Mouse (Mus musculus): ENCODE data around the gene Chn1. TPM values are rescaled to one million over a fixed set of nuclear protein-coding genes. Genes with fewer than 3 reads are reported as not detected.
"Not testable (repeated sequence)": the region's sequence is repeated elsewhere in the genome, so short reads cannot be mapped to it uniquely, and the experiment has no call there.

The Chn1 gene
- 84.0 and 86.7 TPM in 2 replicates for polyA plus RNA-seq (2014; fragmentation: Nextera tagmentation; extraction: Ambion mirVana)

DNA sequence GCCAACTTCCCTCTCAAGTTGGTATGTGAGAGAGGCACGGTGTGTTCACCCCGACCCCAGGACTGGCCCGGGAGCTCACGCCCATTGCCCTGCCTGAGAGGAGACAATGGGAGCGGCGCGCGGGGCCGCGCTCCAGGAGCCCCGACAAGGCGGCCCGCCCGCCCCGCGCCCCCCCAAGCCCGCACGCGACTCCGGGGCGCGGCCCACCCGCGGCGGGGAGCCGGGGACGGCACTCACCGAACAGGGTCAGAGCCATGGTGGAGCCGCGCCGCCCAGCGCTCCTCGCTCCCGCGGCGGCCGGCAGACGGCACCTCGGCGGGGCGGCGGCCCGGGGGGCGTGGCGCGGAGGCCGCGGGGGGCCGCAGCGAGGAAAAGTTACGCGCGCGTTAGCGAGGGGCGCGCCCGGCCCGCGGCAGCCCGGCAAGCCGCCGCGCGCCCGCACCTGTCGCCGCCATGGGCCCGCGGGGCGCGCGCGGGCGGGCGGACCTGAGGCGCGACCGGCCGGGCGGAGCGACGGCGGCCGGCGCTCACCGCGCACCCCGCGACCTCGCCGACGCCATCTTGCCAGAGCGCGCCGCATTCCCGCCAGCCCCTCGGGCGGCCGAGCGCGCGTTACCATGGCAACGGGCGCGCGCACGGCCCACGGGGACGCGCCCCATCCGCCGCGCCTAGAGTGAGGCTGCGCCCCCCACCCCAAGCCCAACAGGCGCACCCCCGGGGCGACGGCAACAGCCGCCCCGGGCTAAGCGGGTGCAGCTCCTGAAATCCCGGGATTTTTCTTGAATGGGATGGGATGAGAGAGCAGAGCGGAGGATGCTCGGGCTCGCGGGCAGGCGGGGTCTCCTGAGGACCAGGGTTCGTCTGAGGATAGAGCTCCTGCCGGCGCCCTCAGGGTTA lies at the start of gene Chn1:
Gene Chn1, minus strand, starts transcription at position 561 of the 897 bp plus-strand sequence.
- H3K4me3 ChIP-seq (ENCODE audit: low read depth, low read length): peak within 1 kb of the TSS; percentile 93
- ATAC-seq (ENCODE audit: low FRiP score): peak; percentile 96
- H3K27ac ChIP-seq (ENCODE audit: low read depth, low read length): peak within 1 kb of the TSS; percentile 78
- H3K36me3 ChIP-seq (ENCODE audit: control insufficient read depth, insufficient read depth, low read length): no peaks in the 10 kb centered on the region
- H3K9me3 ChIP-seq (ENCODE audit: control insufficient read depth, low read length): no peaks in the 10 kb centered on the region
- H3K4me2 ChIP-seq: peak within 1 kb of the TSS; percentile 57
- H3K27me3 ChIP-seq (ENCODE audit: control insufficient read depth, insufficient read depth, low read length): no peaks in the 10 kb centered on the region
- peak within 1 kb of the TSS; percentile 93 for H3K9ac ChIP-seq (ENCODE audit: low read length)
- DNase-seq (ENCODE audit: low spot score, missing footprints): peak; percentile 99
- H3K4me1 ChIP-seq (ENCODE audit: control insufficient read depth, insufficient read depth, low read length): peaks cover 13% of the 10 kb centered on the region; the same call in 1 of the 2 replicates
- under 1% methylated on average over 89 of the region's 131 CpGs for WGBS

DNA sequence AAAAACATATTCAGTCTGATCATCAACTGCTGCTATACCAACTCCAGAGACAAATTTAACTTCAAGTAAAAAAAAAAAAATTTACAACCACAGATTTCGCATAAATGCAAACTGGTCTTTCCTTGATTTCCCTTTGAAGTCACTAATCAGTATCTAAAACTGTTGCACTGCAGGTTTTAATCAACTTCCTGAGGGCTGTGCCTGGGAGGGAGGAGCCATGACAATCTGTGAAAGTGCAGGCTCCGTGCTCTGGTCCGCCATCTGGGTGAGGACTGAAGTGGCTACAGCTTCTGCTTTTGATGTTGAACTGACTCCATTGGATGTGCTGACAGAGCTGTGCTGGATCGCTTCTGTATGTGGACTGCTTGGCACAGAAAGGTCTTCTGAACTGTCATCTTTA lies 43.6 kb upstream of the Chn1 start:
- no peaks in the 10 kb centered on the region; the same call in 1 of the 2 replicates for H3K36me3 ChIP-seq (ENCODE audit: control insufficient read depth, insufficient read depth, low read length)
- no peak overlapping the region for H3K4me3 ChIP-seq (ENCODE audit: low read depth, low read length)
- no peaks in the 10 kb centered on the region for H3K9me3 ChIP-seq (ENCODE audit: control insufficient read depth, low read length)
- H3K27me3 ChIP-seq (ENCODE audit: control insufficient read depth, insufficient read depth, low read length): no peaks in the 10 kb centered on the region
- no peak overlapping the region for H3K4me2 ChIP-seq
- H3K9ac ChIP-seq (ENCODE audit: low read length): no peak overlapping the region
- no peak for ATAC-seq (ENCODE audit: low FRiP score)
- no peak overlapping the region for H3K27ac ChIP-seq (ENCODE audit: low read depth, low read length)
- no peak for DNase-seq (ENCODE audit: low spot score, missing footprints)
- WGBS: 92% methylated on average over 4 of the region's 4 CpGs
- no peaks in the 10 kb centered on the region for H3K4me1 ChIP-seq (ENCODE audit: control insufficient read depth, insufficient read depth, low read length)

DNA sequence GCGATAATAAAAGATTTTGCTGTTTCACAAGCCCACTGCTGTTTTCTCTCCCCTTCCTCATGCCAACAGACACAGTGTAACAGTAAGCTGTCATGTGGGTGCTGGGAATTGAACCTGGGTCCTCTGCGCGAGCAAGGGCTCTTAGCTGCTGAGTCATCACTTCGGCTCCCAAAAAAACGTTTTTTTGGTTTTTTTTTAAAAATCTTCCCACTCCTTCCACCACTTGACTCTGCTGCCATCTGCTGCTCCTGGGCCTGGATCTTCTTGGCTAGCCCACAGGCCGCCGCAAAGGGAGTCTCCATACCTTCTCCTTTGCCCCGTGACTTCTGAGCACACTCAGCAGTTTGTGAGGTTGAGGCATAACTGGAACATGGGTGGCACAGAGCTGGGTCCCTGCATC lies 32.5 kb upstream of the Chn1 start:
- no peaks in the 10 kb centered on the region for H3K36me3 ChIP-seq (ENCODE audit: control insufficient read depth, insufficient read depth, low read length)
- WGBS: 86% methylated on average over 8 of the region's 8 CpGs
- H3K27ac ChIP-seq (ENCODE audit: low read depth, low read length): no peak overlapping the region
- no peak overlapping the region for H3K4me3 ChIP-seq (ENCODE audit: low read depth, low read length)
- no peaks in the 10 kb centered on the region for H3K27me3 ChIP-seq (ENCODE audit: control insufficient read depth, insufficient read depth, low read length)
- H3K9me3 ChIP-seq (ENCODE audit: control insufficient read depth, low read length): no peaks in the 10 kb centered on the region
- no peak for ATAC-seq (ENCODE audit: low FRiP score)
- no peak overlapping the region for H3K4me2 ChIP-seq
- DNase-seq (ENCODE audit: low spot score, missing footprints): no peak
- H3K4me1 ChIP-seq (ENCODE audit: control insufficient read depth, insufficient read depth, low read length): no peaks in the 10 kb centered on the region
- H3K9ac ChIP-seq (ENCODE audit: low read length): no peak overlapping the region

DNA sequence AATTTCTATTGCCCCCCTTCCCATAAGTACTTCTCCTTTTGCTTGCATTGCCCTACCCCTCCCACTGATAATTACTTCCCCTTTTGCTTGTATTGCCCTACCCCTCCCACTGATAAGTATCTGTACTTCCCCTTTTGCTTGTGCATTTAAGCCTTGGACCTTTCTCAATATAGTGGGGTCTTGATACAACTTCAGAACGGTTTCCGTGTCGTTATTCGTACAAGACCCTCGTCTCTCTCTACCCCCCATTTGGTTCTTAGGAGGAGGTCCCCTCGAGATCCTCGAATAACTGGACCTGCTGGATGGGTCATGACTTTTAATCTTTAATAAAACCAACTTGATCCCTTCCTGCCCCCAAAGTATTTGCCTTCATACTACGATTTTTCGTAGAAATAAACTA lies 25.0 kb upstream of the Chn1 start:
- H3K4me1 ChIP-seq (ENCODE audit: control insufficient read depth, insufficient read depth, low read length); H3K4me3 ChIP-seq (ENCODE audit: low read depth, low read length); H3K36me3 ChIP-seq (ENCODE audit: control insufficient read depth, insufficient read depth, low read length); ATAC-seq (ENCODE audit: low FRiP score); H3K4me2 ChIP-seq; DNase-seq (ENCODE audit: low spot score, missing footprints); H3K27ac ChIP-seq (ENCODE audit: low read depth, low read length); H3K9me3 ChIP-seq (ENCODE audit: control insufficient read depth, low read length); H3K9ac ChIP-seq (ENCODE audit: low read length); H3K27me3 ChIP-seq (ENCODE audit: control insufficient read depth, insufficient read depth, low read length): not testable (repeated sequence)
- WGBS: 90% methylated on average over 9 of the region's 9 CpGs

DNA sequence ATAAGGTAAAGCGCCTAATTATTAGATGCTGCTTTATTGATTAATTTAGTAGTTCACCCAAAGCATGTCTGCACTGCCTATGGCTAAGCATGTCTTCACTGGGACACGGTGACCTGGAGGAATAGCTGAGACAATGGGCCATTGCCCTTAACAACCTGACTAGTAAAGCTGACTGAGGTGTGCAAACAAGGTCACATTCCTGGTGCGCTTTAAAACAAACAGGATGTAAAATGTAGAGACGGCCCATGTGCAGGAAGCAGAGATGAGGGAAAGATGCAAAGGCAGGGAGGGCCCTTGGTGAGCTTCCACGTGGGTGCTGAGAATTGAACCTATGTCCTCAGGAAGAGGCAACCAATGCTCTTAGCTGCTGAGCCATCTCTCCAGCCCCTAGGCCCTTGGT lies 23.6 kb upstream of the Chn1 start:
- Histone ChIP-seq H3K4me1 (ENCODE audit: control insufficient read depth, insufficient read depth, low read length) (no peaks in the 10 kb centered on the region), H3K27me3 (ENCODE audit: control insufficient read depth, insufficient read depth, low read length) (no peaks in the 10 kb centered on the region), H3K4me2 (no peak overlapping the region), H3K9ac (ENCODE audit: low read length) (no peak overlapping the region), H3K27ac (ENCODE audit: low read depth, low read length) (no peak overlapping the region), H3K9me3 (ENCODE audit: control insufficient read depth, low read length) (no peaks in the 10 kb centered on the region), H3K4me3 (ENCODE audit: low read depth, low read length) (no peak overlapping the region), H3K36me3 (ENCODE audit: control insufficient read depth, insufficient read depth, low read length) (no peaks in the 10 kb centered on the region)
- ATAC-seq (ENCODE audit: low FRiP score) (no peak), DNase-seq (ENCODE audit: low spot score, missing footprints) (no peak)
- 79% methylated on average over 5 of the region's 5 CpGs for WGBS

DNA sequence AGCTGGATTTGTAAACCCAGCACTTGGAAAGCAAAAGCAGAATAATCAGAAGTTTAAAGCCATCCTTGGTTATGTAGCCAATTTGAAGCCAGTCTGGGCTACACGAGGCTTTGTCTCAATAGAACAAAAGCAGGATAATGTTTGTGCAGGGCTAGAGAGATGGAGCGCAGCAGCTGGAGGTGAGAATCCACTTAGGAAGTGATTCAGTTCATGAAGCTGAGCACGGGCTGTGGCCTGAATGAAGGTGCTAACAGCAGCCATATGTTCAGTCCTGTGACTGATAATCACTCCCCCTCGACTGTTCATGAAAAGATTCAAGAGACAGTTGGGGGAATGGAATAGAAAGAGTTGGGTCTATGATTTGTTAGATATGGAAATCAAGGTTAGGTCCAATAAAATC lies 23.0 kb upstream of the Chn1 start:
- Histone ChIP-seq H3K9me3 (ENCODE audit: control insufficient read depth, low read length) (no peaks in the 10 kb centered on the region), H3K9ac (ENCODE audit: low read length) (no peak overlapping the region), H3K4me1 (ENCODE audit: control insufficient read depth, insufficient read depth, low read length) (no peaks in the 10 kb centered on the region), H3K27me3 (ENCODE audit: control insufficient read depth, insufficient read depth, low read length) (no peaks in the 10 kb centered on the region), H3K27ac (ENCODE audit: low read depth, low read length) (no peak overlapping the region), H3K4me3 (ENCODE audit: low read depth, low read length) (no peak overlapping the region), H3K4me2 (no peak overlapping the region), H3K36me3 (ENCODE audit: control insufficient read depth, insufficient read depth, low read length) (no peaks in the 10 kb centered on the region)
- DNase-seq (ENCODE audit: low spot score, missing footprints): no peak
- 61% methylated on average over 4 of the region's 4 CpGs for WGBS
- no peak for ATAC-seq (ENCODE audit: low FRiP score)

DNA sequence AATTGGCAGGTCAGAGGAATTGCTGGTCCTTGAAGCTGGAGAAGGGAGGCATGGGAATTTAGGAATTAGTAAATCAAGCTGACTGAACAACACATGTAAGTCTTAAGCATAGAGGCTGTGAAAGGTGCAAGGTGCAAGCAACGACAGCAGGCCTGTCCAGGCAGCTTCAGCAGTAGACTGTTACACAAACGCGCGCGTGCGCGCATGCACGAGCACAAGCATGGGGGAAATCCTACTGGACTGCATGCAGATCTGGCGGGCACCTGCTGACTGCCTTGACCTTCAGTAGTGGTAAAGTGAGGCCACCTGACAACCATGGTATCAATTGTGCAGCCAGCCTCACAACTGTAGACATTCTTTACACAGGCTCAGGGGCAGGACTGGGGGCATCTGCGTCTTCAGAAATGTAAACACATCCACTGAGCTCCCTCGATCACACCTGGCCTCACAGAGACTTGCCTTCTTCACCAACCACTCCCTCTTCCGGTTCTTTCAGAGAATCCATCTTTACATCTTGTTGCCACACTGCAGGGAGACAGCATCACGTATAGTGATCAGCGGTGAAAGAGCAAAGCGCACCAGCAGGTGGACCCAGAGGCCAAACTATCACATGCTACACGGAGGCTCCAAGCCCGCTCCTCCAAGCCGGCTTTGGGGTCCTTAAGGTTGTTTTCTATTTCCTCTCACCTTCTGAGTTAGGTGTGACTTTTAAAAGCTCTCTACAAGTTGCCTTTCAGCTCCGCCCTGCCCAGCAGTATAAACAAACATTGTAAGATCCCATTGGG lies 16.9 kb upstream of the Chn1 start:
- H3K9me3 ChIP-seq (ENCODE audit: control insufficient read depth, low read length): no peaks in the 10 kb centered on the region
- no peak overlapping the region for H3K4me3 ChIP-seq (ENCODE audit: low read depth, low read length)
- H3K4me2 ChIP-seq: no peak overlapping the region
- no peaks in the 10 kb centered on the region for H3K36me3 ChIP-seq (ENCODE audit: control insufficient read depth, insufficient read depth, low read length)
- H3K4me1 ChIP-seq (ENCODE audit: control insufficient read depth, insufficient read depth, low read length): no peaks in the 10 kb centered on the region
- H3K27ac ChIP-seq (ENCODE audit: low read depth, low read length): no peak overlapping the region
- WGBS: 58% methylated on average over 19 of the region's 19 CpGs
- ATAC-seq (ENCODE audit: low FRiP score) (no peak), DNase-seq (ENCODE audit: low spot score, missing footprints) (no peak)
- H3K27me3 ChIP-seq (ENCODE audit: control insufficient read depth, insufficient read depth, low read length): no peaks in the 10 kb centered on the region
- H3K9ac ChIP-seq (ENCODE audit: low read length): no peak overlapping the region

DNA sequence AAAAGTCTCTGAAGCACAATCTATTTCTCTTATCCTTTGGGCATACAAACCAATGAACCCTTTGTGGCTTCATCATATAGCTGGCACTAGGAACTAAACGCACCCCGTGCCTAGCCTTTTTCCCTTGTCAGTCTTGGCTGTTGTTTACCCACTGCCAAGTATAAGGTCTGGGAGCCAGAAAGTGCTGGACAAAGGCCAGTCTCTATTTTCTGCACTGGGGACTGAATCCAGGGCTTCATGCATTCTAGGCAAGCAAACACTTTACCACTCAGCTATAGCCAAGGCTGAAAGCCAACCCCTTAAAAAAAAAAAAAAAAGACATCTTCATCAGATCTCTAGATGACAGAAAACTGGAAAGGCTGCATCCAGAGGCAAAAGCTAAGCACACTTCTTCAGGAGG lies 15.2 kb upstream of the Chn1 start:
- DNase-seq (ENCODE audit: low spot score, missing footprints): no peak
- H3K4me1 ChIP-seq (ENCODE audit: control insufficient read depth, insufficient read depth, low read length): no peaks in the 10 kb centered on the region
- H3K4me2 ChIP-seq: no peak overlapping the region
- no peak overlapping the region for H3K27ac ChIP-seq (ENCODE audit: low read depth, low read length)
- no peak overlapping the region for H3K4me3 ChIP-seq (ENCODE audit: low read depth, low read length)
- H3K9ac ChIP-seq (ENCODE audit: low read length): no peak overlapping the region
- no peaks in the 10 kb centered on the region for H3K36me3 ChIP-seq (ENCODE audit: control insufficient read depth, insufficient read depth, low read length)
- H3K27me3 ChIP-seq (ENCODE audit: control insufficient read depth, insufficient read depth, low read length): no peaks in the 10 kb centered on the region
- H3K9me3 ChIP-seq (ENCODE audit: control insufficient read depth, low read length): no peaks in the 10 kb centered on the region
- WGBS: 81% methylated on average over 2 of the region's 2 CpGs
- no peak for ATAC-seq (ENCODE audit: low FRiP score)

DNA sequence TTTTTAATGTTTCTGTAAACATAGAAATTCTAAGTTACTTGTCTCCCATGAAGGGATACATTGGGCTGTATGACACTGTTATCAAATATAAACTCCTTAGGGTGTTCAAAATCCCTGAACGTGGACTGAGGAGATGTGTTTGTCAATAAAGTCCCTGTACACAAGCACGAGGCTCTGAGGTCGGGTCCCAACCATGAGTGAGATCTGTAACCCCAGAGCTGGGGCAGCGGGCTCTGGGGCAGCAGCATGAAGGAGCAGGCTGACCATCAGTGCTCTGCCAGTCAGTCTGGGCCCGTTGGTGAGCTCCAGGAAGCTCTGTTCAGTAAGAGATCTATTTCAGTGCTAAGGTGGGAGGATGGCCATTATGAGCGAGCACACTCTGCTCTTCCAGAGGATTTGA lies 13.2 kb upstream of the Chn1 start:
- ATAC-seq (ENCODE audit: low FRiP score) (no peak), DNase-seq (ENCODE audit: low spot score, missing footprints) (no peak)
- Histone ChIP-seq H3K4me1 (ENCODE audit: control insufficient read depth, insufficient read depth, low read length) (no peaks in the 10 kb centered on the region), H3K9ac (ENCODE audit: low read length) (no peak overlapping the region), H3K27ac (ENCODE audit: low read depth, low read length) (no peak overlapping the region), H3K9me3 (ENCODE audit: control insufficient read depth, low read length) (no peaks in the 10 kb centered on the region), H3K4me3 (ENCODE audit: low read depth, low read length) (no peak overlapping the region), H3K27me3 (ENCODE audit: control insufficient read depth, insufficient read depth, low read length) (no peaks in the 10 kb centered on the region), H3K36me3 (ENCODE audit: control insufficient read depth, insufficient read depth, low read length) (no peaks in the 10 kb centered on the region), H3K4me2 (no peak overlapping the region)
- WGBS: 73% methylated on average over 6 of the region's 6 CpGs
